Mouse (Mus musculus) C2C12 (cell line): Measurements from ENCODE around the gene Ttll11.

Source experiments
- CEBPB ChIP-seq: IDR thresholded peaks from one replicate; pipeline ENCODE4 v1.6.1; 2011; ENCODE audit warnings: low read depth, mild to moderate bottlenecking, control low read depth, moderate library complexity
- CTCF ChIP-seq: IDR thresholded peaks from one replicate; pipeline ENCODE4 v1.5.1; 2011; ENCODE audit not compliant: control insufficient read depth, insufficient read depth, insufficient read length
- MAX ChIP-seq: IDR thresholded peaks from one replicate; pipeline ENCODE4 v1.6.1; 2011; ENCODE audit warnings: mild to moderate bottlenecking, control low read depth
- USF1 ChIP-seq: IDR thresholded peaks from one replicate; pipeline ENCODE4 v1.6.1; 2011; ENCODE audit warnings: low read depth, mild to moderate bottlenecking, control low read depth, moderate library complexity

DNA sequence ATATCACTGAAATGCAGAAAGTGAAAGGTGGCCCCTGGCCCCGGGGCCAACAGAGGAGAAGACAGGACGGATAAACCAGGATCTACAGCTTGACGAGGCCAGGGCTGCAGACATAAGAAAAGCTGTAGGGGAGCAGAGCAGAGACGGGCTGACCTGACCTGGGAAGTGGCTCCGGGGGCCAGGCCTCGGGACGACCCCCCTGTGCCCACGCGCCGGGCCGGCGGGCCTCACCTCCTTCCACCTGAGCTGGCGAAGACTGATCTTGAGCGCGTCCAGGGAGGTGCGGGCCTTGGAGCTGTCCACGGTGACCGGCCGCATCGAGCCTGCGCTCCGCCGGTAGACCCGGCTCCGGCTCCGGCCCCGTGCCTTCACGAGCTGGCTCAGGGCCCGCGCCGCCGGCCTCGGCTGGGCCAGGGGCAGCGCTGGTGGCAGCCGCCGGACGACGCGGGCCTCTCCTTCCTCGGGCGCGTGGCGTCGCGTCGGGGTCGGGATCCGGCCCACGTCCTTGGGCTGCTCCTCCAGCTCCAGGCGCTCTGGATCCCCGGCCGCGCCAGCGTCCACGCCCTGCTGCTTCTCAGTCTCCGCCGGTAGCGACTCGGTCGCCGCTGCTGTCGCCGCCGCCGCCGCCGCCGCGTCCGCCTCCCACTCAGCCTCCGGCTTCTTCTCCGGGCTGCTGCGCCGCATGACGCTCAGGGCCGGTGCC is 621 bp downstream of the Ttll11 start:
- no peak for TF ChIP-seq CTCF
- no peak for TF ChIP-seq USF1
- no peak for TF ChIP-seq MAX
- TF ChIP-seq CEBPB: no peak
